Mouse (Mus musculus): ENCODE results near the gene 9930104L06Rik. TPM values are rescaled to one million over a fixed set of nuclear protein-coding genes. Genes with fewer than 3 reads are reported as not detected.

The 9930104L06Rik gene
- total and polyA plus RNA-seq, 3 experiments: 15.5 to 17.3 TPM; not detected in 1

GRCm38 (mm10) chr4:124984871-124985670, 48.2 kb downstream of the 9930104L06Rik start:
- DNase-seq (ENCODE audit: low read depth, low spot score): no peak
- no peak overlapping the region for H3K4me3 ChIP-seq (ENCODE audit: control insufficient read depth in 1 of 2, insufficient read depth in 1 of 2, low read depth in 2 of 2, low read length in 2 of 2)
- H3K36me3 ChIP-seq (ENCODE audit: control insufficient read depth in 1 of 2, insufficient read depth in 2 of 2, low read length in 2 of 2): no peaks in the 10 kb centered on the region
- H3K27ac ChIP-seq (ENCODE audit: control insufficient read depth, low read depth, low read length): no peak overlapping the region
- H3K4me1 ChIP-seq (ENCODE audit: control insufficient read depth in 1 of 2, insufficient read depth in 2 of 2, low read length in 2 of 2): no peaks in the 10 kb centered on the region
- no peaks in the 10 kb centered on the region for H3K79me2 ChIP-seq (ENCODE audit: control insufficient read depth, insufficient read depth, low read length, poor library complexity)
- H3K27me3 ChIP-seq (ENCODE audit: control insufficient read depth in 1 of 2, insufficient read depth in 2 of 2, low read length in 2 of 2): no peaks in the 10 kb centered on the region
- H3K9me3 ChIP-seq (replicated peaks; ENCODE audit: insufficient read depth, low read length): no peaks in the 10 kb centered on the region
- TF ChIP-seq MEF2A (IDR thresholded peaks at IDR 0.05; ENCODE audit: extremely low read depth, insufficient replicate concordance, low read depth, low read length, poor library complexity, severe bottlenecking) (no peak), RCOR1 (IDR thresholded peaks at IDR 0.05; ENCODE audit: low read depth, low read length) (no peak), TBP (IDR thresholded peaks at IDR 0.05; ENCODE audit: low read depth, low read length) (no peak), ZNF384 (IDR thresholded peaks at IDR 0.05; ENCODE audit: low read depth, low read length) (no peak), CHD2 (IDR thresholded peaks at IDR 0.05; ENCODE audit: low read length) (no peak), EP300 (IDR thresholded peaks at IDR 0.05; ENCODE audit: low read depth in 1 of 2, low read length in 2 of 2) (no peak), MAX (IDR thresholded peaks at IDR 0.05; ENCODE audit: low read length) (no peak), HCFC1 (IDR thresholded peaks at IDR 0.05; ENCODE audit: low read depth, low read length) (no peak), POLR2AphosphoS2 (IDR thresholded peaks at IDR 0.05; ENCODE audit: low read length) (no peak), SMC3 (IDR thresholded peaks at IDR 0.05; ENCODE audit: low read depth, low read length) (no peak)
- no peak overlapping the region for H3K9ac ChIP-seq (ENCODE audit: control insufficient read depth, low read depth, low read length, poor library complexity, severe bottlenecking)

GRCm38 (mm10) chr4:124985671-124986602, 49.1 kb downstream of the 9930104L06Rik start, which contains the start of gene Rspo1:
Gene Rspo1 (plus strand): TSS chr4:124986430.
- no peak for DNase-seq (ENCODE audit: low read depth, low spot score)

More at GRCm38 (mm10) chr4:124985671-124986602, 49.1 kb downstream of the 9930104L06Rik start, which contains the start of gene Rspo1:
- Histone ChIP-seq H3K79me2 (ENCODE audit: control insufficient read depth, insufficient read depth, low read length, poor library complexity) (no peaks in the 10 kb centered on the region), H3K4me3 (ENCODE audit: control insufficient read depth in 1 of 2, insufficient read depth in 1 of 2, low read depth in 2 of 2, low read length in 2 of 2) (no peak within 1 kb of the TSS), H3K36me3 (ENCODE audit: control insufficient read depth in 1 of 2, insufficient read depth in 2 of 2, low read length in 2 of 2) (no peaks in the 10 kb centered on the region), H3K27ac (ENCODE audit: control insufficient read depth, low read depth, low read length) (no peak within 1 kb of the TSS), H3K9me3 (replicated peaks; ENCODE audit: insufficient read depth, low read length) (no peaks in the 10 kb centered on the region), H3K4me1 (ENCODE audit: control insufficient read depth in 1 of 2, insufficient read depth in 2 of 2, low read length in 2 of 2) (no peaks in the 10 kb centered on the region), H3K27me3 (ENCODE audit: control insufficient read depth in 1 of 2, insufficient read depth in 2 of 2, low read length in 2 of 2) (no peaks in the 10 kb centered on the region), H3K9ac (ENCODE audit: control insufficient read depth, low read depth, low read length, poor library complexity, severe bottlenecking) (no peak within 1 kb of the TSS)
- TF ChIP-seq GABPA (IDR thresholded peaks at IDR 0.05; ENCODE audit: low read depth, low read length) (no peak), HCFC1 (IDR thresholded peaks at IDR 0.05; ENCODE audit: low read depth, low read length) (no peak), MAZ (IDR thresholded peaks at IDR 0.05; ENCODE audit: low read depth, low read length) (no peak), USF2 (IDR thresholded peaks at IDR 0.05; ENCODE audit: borderline replicate concordance in 1 of 2, insufficient read depth in 1 of 2, low read depth in 1 of 2, low read length in 2 of 2) (no peak), MAFK (IDR thresholded peaks at IDR 0.05; ENCODE audit: borderline replicate concordance, low read depth, low read length) (no peak), JUND (IDR thresholded peaks at IDR 0.05; ENCODE audit: low read depth, low read length) (no peak), MYB (IDR thresholded peaks at IDR 0.05; ENCODE audit: low read depth, low read length) (no peak)
